Mouse (Mus musculus) retina, embryonic 14.5 days (tissue): ENCODE data around the gene Helb.
"Not testable (repeated sequence)": the region's sequence is repeated elsewhere in the genome, so short reads cannot be mapped to it uniquely, and the experiment has no call there.

Experiments
- DNase-seq: peaks from one replicate; pipeline ENCODE4 v3.0.0-alpha.2; 2015; ENCODE audit warnings: low spot score

Gene Helb

GRCm38 (mm10) chr10:120112507-120113396, at the start of gene Helb:
Gene Helb, minus strand, starts transcription at chr10:120112987.
- DNase-seq, result peak; percentile 98

DNA sequence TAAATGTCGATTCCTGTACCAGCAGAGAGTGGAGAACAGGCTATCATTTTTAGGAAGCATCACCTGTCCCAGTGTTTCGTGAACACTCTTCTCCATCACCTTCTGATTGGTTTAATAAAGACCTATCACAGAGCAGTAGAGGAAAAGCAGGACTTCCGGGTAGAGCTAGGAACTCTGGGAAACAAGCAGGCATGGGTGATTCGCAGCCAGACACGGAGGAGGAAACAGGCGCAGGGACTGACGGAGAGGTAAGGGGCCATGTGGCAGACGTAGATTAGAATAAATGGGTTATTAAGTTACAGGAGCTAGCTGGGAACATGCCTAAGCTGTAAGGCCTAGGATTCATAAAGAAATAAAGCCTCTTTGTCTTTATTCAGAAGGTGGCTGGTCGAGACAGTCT, 47.7 kb upstream of the Helb start:
- DNase-seq, result no peak

DNA sequence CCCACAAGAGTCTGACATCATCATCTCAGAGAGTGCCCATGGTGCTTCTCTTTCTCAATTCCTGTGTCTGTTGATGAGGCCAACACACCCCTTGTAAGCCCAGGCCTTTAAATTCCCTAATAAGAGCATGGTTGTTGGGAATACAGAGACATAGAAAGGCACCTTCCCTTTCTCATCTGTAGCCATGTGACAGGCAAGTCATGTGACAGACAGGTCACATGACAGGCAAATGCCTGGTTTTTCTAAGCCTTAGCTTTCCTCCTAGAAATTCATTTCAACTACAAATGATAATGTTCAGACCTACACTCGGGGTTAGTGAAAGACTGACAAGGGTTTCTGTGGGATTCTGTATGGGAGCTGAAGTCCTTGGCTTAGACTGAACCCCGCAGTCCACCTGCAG, 41.1 kb upstream of the Helb start:
- DNase-seq, result no peak

DNA sequence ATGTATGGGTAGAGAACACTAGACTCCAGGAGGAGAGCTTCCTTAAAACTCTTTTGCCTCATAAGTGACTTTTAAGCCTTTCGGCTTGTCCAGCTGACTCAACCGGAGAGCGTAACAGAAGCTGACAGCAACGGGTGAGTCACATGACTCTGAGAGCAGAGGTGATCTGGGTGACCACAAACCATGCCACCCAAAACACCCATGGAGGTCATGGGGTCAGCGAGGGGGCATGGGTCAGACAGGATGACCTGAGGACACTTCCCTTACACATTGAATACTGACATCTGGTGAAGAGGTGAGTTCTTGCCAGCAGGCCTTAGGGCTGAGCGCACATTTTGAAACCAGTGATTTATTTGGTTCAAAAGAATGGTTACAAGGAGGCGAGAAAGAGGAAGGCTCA, 38.9 kb upstream of the Helb start:
- no peak for DNase-seq

DNA sequence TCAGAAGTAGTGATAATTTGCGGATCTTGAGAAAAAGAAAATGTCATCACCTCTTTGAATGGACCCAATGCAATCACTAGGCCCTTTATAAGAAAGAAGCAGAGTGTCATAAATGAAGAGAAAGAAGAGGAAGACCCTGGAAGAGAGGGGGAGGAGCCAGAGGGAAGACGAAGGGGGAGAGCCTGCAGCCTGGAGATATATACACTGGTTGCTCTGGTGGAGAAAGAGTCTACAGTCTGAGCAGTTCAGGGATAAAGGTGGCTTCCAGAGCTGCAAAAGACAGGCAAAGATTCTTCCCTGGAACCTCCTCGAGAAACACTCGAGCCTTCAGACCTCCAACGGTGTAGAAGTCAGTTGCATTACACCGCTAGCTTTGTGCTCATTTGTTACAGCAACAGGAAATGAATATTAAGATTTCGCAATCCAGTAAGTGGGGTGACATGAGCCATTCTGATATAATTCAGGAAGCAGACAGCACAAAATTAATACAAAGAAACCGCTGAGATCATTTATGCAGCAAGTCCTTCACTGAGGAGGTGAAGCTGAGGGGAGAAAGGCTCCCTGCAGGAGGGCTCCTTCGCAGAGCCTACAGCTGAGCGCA, 28.2 kb upstream of the Helb start:
- no peak for DNase-seq

DNA sequence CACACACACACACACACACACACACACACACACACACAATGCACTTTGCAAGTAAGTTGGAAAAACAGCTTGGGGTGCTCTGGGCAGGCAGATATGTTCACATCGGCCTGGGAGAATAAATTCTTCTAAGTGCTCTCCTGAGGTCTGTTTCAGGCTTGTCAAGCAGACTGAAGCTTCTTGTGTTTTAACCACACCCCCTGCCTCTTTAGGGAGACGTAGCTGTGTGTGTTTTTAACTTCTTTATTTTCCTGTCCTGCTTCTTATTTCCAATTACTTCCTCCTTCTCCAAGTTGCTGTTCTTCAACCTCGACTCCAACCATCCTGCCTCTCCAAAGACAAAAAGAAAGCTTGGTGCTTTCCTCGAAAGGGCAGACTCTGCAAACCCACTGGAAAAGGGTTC, 27.4 kb upstream of the Helb start:
- no peak for DNase-seq

DNA sequence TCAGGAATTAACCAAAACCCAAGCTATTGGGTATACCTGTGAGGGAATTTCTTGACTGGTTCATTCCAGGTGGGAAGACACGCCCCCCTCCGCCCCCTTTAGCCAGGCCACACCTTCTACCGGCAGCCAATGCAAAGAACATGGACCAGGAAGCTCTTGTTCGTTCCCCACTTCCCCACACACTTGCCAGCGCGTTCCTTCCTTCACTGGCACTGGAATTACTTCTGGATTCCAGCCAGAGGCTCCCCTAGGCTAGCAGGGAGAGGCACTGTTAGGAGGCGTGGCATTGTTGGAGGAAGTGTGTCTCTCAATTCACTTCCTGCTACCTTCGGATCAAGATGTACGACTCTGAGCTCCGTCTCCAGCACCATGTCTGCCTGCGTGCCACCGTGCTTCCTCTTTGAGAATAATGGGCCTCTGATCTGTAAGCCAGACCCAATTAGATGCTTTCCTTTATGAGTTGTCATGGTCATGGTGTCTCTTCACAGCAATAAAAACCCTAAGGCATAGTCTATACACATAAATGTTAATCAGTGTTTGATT, 23.3 kb upstream of the Helb start:
- DNase-seq, result no peak

DNA sequence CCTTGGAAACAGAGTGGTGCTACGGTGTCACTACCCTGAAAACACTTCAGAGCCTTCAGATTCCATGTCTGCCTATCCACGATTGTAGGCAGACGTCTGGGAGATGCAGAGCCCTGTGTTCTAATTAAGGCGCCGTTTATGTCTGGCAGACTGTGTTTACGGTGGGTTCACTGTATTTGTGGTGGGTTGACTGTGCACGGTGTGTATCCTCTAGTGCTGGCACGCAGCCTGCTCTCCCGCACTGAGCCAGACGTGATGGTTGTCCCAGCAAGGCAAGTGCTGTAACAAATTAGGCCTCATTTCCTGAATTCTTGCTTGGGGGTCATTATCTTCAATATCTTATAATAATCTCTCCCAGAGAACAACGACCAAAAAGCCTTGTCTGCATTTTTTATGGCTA, 20.9 kb upstream of the Helb start:
- DNase-seq, result no peak

DNA sequence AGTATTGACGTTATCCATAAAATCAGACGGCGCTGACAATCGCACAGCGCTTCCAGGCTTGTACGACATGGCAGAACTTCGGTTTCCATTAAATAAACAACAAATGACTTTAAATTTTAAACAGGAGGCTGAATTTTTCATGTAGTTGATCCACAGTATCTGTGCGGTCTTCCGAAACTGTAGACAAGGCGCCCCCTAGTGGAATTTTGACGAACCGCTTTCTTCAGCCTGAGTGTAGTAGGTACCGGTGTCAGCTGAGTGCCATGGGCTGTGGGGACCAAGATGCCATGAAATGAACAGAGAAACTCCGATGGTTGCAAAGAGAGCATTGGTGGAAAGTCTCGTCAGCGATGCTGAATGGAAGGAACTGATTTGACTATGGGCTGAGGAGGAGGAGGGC, 17.8 kb upstream of the Helb start:
- DNase-seq, result peak; percentile 68

- DNase-seq, result no peak
Observed at GRCm38 (mm10) chr10:120128601-120129277, 16.0 kb upstream of the Helb start.

DNA sequence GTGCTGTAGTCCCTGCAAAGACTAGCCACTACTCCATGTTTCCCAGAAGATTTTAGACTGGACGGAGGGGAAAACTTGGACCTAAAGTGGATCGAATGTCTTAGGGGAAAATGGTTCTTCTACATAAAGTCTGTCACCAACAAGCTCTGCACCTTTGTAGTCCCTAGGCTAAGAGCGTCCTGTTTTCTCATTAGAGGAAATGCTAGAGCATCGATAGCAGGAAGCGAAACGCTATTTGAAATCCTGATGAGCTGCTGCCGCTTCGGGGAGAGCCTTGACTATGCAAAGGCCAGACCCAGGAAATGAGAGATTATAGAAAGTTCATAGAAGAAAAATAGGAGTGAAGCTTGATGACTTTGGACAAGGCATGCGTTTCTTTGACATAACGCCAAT, 12.7 kb upstream of the Helb start:
- no peak for DNase-seq

- DNase-seq, result peak; percentile 90
Observed at GRCm38 (mm10) chr10:120124801-120125464, 12.1 kb upstream of the Helb start.

DNA sequence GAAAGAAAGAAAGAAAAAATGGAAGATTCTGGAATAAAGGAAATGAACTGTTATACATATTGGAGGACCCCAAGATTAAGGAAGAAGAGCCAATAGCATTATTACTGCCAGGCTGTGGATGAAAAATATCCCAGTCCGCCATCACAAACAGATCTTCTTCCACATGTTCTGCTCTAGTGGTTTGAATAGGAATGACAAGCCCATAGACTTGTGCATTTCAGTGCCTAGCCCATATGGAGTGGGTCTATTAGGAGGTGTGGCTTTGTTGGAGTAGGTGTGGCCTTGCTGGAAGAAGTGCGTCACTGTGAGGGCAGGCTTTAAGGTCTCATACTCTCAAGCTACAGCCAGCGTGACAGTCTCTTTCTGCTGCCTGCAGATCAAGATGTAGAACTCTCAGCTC, 10.9 kb upstream of the Helb start:
- no peak for DNase-seq

GRCm38 (mm10) chr10:120115249-120115648, 2.5 kb upstream of the Helb start:
- DNase-seq, result no peak

GRCm38 (mm10) chr10:120114493-120114892, 1.7 kb upstream of the Helb start:
- DNase-seq, result no peak

DNA sequence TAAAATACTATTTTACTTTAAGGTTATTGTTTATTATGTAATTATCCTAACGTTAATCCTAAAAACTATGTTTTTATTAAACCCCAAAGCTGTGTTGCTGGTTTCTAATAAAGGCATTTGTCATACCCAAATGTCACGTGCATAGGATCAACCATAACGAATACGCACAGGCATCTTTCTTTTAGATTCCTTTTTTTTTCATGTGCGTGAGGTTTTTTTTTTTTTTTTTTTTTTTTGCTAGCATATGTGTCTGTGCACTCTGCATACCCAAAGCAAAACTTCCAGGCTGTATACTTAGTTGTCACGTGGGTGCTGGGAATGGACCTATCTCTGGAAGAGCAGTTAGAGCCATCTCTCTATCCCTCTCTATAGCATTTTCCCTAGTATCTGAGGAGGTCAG, 1.2 kb upstream of the Helb start:
- DNase-seq, result no peak

DNA sequence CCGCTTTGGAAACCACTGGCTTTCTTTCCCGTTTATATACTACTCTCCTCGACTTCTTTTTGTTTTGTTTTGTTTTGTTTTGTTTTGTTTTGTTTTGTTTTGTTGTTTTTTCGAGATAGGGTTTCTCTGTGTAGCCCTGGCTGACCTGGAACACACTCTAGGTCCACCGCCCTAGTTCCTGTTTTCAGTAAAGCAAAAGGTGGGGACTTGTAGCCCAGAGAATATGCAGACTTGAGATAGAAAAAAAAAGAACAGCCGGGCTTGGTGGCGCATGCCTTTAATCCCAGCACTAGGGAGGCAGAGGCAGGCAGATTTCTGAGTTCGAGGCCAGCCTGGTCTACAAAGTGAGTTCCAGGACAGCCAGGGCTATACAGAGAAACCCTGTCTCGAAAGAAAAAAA, 695 bp upstream of the Helb start:
- DNase-seq, result not testable (repeated sequence)

DNA sequence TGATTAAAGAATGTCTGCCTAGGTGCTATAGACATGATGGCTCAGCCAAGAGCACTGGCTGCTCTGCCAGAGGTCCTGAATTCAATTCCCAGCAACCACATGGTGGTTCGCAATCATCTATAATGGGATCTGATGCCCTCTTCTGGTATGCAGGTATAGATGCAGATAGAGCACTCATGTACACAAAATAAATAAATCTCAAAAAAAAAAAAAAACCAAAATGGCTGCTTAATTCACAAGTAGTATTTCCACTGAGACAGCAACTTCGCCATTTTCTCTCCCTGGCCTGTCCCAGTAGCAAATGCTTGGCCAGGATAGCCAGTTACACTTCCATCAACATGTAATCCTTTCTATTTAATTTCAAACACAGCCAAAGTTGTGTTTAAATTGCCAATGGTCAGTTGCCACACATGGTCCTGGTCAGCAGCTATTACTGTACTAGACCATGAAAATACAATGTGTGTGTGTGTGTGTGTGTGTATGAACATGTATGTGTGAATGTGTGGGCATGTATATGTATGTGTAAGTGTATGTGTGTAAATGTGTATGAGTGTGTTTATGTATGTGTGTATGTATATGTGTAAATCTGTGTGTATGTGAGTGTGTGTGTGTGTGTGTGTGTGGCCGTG, 982 bp downstream of the Helb start:
- DNase-seq, result no peak

DNA sequence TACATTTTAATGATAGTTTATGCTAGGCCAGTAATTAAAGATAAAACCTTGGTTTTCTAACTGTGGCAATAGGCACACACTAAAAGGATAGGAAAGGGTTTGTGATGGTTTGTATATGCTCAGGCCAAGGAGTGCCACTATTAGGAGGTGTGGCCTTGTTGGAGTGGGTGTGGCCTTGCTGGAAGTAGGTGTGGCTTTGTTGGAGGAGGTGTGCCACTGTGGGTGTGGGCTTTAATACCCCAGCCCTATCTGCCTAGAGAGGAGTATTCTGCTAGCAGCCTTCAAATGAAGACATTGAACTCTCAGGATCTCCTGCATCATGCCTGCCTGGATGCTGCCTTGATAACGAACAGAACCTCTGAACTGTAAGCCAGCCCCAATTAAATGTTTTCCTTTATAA, 12.0 kb downstream of the Helb start:
- no peak for DNase-seq

GRCm38 (mm10) chr10:120097564-120097963, 15.2 kb downstream of the Helb start:
- no peak for DNase-seq

DNA sequence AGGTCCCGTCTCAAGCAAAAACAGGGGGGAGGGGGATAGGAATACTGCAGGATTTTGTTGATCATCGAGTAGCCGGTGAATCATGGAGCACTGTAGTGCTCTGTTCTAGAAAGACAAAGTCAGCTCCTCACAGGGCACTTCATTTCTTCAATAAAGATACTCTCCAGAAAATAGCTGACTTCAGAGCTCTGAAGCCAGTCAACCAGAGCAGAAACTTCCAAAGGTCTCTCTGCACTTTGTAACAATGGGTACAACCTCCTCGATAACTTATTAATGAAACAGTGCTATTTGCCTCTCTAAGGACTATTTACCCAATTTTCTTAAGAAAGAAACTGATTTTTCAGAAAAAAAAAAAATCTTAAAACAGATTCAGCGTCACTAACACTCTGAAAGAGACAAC, 17.1 kb downstream of the Helb start:
- no peak for DNase-seq

GRCm38 (mm10) chr10:120095136-120095535, 17.7 kb downstream of the Helb start:
- DNase-seq, result no peak
